Mouse (Mus musculus): ENCODE data around the gene Necab3. TPM values are rescaled to one million over a fixed set of nuclear protein-coding genes. Genes with fewer than 3 reads are reported as not detected.

The Necab3 gene
- total and polyA plus RNA-seq, 2 experiments from 2014 or later = 2.0 to 3.9 TPM

GRCm38 (mm10) chr2:154571976-154572375, 13.3 kb upstream of the Necab3 start:
- TF ChIP-seq CTCF (IDR thresholded peaks at IDR 0.05; ENCODE audit: low read depth) (no peak), EP300 (IDR thresholded peaks at IDR 0.05; ENCODE audit: low read depth) (no peak)

GRCm38 (mm10) chr2:154571266-154571665, 12.6 kb upstream of the Necab3 start:
- ATAC-seq (ENCODE audit: insufficient read depth, low read depth) = no peak
- H3K4me1 ChIP-seq (ENCODE audit: control insufficient read depth, insufficient read depth) = peaks cover 21% of the 10 kb centered on the region; the same call in 1 of the 2 replicates
- no peak for DNase-seq (ENCODE audit: low spot score)
- H3K27ac ChIP-seq (ENCODE audit: low read depth) = no peak overlapping the region
- H3K4me3 ChIP-seq (ENCODE audit: low read depth, low read length) = no peak overlapping the region
- H3K36me3 ChIP-seq (replicated peaks; ENCODE audit: control insufficient read depth, insufficient read depth, low read length) = no peaks in the 10 kb centered on the region
- TF ChIP-seq EP300 (IDR thresholded peaks at IDR 0.05; ENCODE audit: low read depth) = no peak
- no peak for TF ChIP-seq CTCF (IDR thresholded peaks at IDR 0.05; ENCODE audit: low read depth)
- H3K9me3 ChIP-seq (replicated peaks; ENCODE audit: control insufficient read depth, low read length) = no peaks in the 10 kb centered on the region
- H3K4me2 ChIP-seq (ENCODE audit: low read depth, low read length) = no peak overlapping the region
- H3K27me3 ChIP-seq (ENCODE audit: control insufficient read depth, insufficient read depth, low read length) = no peaks in the 10 kb centered on the region
- no peak overlapping the region for H3K9ac ChIP-seq (replicated peaks; ENCODE audit: low read depth, low read length)
- 89% methylated on average over 4 of the region's 4 CpGs for WGBS

More at GRCm38 (mm10) chr2:154571976-154572375, 13.3 kb upstream of the Necab3 start:
- H3K36me3 ChIP-seq (replicated peaks; ENCODE audit: control insufficient read depth, insufficient read depth, low read length) = no peaks in the 10 kb centered on the region
- H3K27ac ChIP-seq (ENCODE audit: low read depth) = no peak overlapping the region
- ATAC-seq (ENCODE audit: insufficient read depth, low read depth) (no peak), DNase-seq (ENCODE audit: low spot score) (no peak)
- no peak overlapping the region for H3K4me3 ChIP-seq (ENCODE audit: low read depth, low read length)
- no peak overlapping the region for H3K9ac ChIP-seq (replicated peaks; ENCODE audit: low read depth, low read length)
- H3K9me3 ChIP-seq (replicated peaks; ENCODE audit: control insufficient read depth, low read length) = no peaks in the 10 kb centered on the region
- H3K27me3 ChIP-seq (ENCODE audit: control insufficient read depth, insufficient read depth, low read length) = no peaks in the 10 kb centered on the region
- peaks cover 21% of the 10 kb centered on the region; the same call in 1 of the 2 replicates for H3K4me1 ChIP-seq (ENCODE audit: control insufficient read depth, insufficient read depth)
- 74% methylated on average over 8 of the region's 8 CpGs for WGBS
- H3K4me2 ChIP-seq (ENCODE audit: low read depth, low read length) = no peak overlapping the region

GRCm38 (mm10) chr2:154570666-154571065, 12.0 kb upstream of the Necab3 start:
- Histone ChIP-seq H3K27me3 (ENCODE audit: control insufficient read depth, insufficient read depth, low read length) (no peaks in the 10 kb centered on the region), H3K27ac (ENCODE audit: low read depth) (no peak overlapping the region), H3K9ac (replicated peaks; ENCODE audit: low read depth, low read length) (no peak overlapping the region), H3K4me1 (ENCODE audit: control insufficient read depth, insufficient read depth) (peaks cover 21% of the 10 kb centered on the region; the same call in 1 of the 2 replicates), H3K36me3 (replicated peaks; ENCODE audit: control insufficient read depth, insufficient read depth, low read length) (no peaks in the 10 kb centered on the region), H3K9me3 (replicated peaks; ENCODE audit: control insufficient read depth, low read length) (no peaks in the 10 kb centered on the region), H3K4me2 (ENCODE audit: low read depth, low read length) (peak overlapping the region; percentile 98; the same call in 1 of the 2 replicates), H3K4me3 (ENCODE audit: low read depth, low read length) (no peak overlapping the region)
- WGBS = 48% methylated on average over 4 of the region's 4 CpGs
- DNase-seq (ENCODE audit: low spot score) (no peak), ATAC-seq (ENCODE audit: insufficient read depth, low read depth) (no peak)
- TF ChIP-seq CTCF (IDR thresholded peaks at IDR 0.05; ENCODE audit: low read depth) (no peak), EP300 (IDR thresholded peaks at IDR 0.05; ENCODE audit: low read depth) (no peak)

- WGBS = 0% methylated on average over 24 of the region's 44 CpGs
- peak; percentile 98 for ATAC-seq (ENCODE audit: insufficient read depth, low read depth)
These were observed 11.2 kb upstream of the Necab3 start, which contains the start of gene E2f1 for GRCm38 (mm10) chr2:154569836-154570286. Gene E2f1 (minus strand): TSS chr2:154569892.

GRCm38 (mm10) chr2:154569071-154569748, 10.5 kb upstream of the Necab3 start:
- DNase-seq (ENCODE audit: low spot score) = no peak
- H3K9me3 ChIP-seq (replicated peaks; ENCODE audit: control insufficient read depth, low read length) = no peaks in the 10 kb centered on the region
- peak; percentile 61 for ATAC-seq (ENCODE audit: insufficient read depth, low read depth)
- TF ChIP-seq EP300 (IDR thresholded peaks at IDR 0.05; ENCODE audit: low read depth) (no peak), CTCF (IDR thresholded peaks at IDR 0.05; ENCODE audit: low read depth) (no peak)
- no peaks in the 10 kb centered on the region for H3K36me3 ChIP-seq (replicated peaks; ENCODE audit: control insufficient read depth, insufficient read depth, low read length)
- H3K4me1 ChIP-seq (ENCODE audit: control insufficient read depth, insufficient read depth) = peaks cover 21% of the 10 kb centered on the region; the same call in 1 of the 2 replicates
- peak overlapping the region; percentile 98 for H3K4me2 ChIP-seq (ENCODE audit: low read depth, low read length)
- peak overlapping the region; percentile 66 for H3K9ac ChIP-seq (replicated peaks; ENCODE audit: low read depth, low read length)
- H3K4me3 ChIP-seq (ENCODE audit: low read depth, low read length) = peak overlapping the region; percentile 82
- H3K27ac ChIP-seq (ENCODE audit: low read depth) = peak overlapping the region; percentile 82
- H3K27me3 ChIP-seq (ENCODE audit: control insufficient read depth, insufficient read depth, low read length) = no peaks in the 10 kb centered on the region
- WGBS = under 1% methylated on average over 44 of the region's 70 CpGs

More at GRCm38 (mm10) chr2:154569836-154570286, 11.2 kb upstream of the Necab3 start, which contains the start of gene E2f1:
- Histone ChIP-seq H3K9ac (replicated peaks; ENCODE audit: low read depth, low read length) (peak within 1 kb of the TSS; percentile 66), H3K4me3 (ENCODE audit: low read depth, low read length) (peak within 1 kb of the TSS; percentile 82), H3K9me3 (replicated peaks; ENCODE audit: control insufficient read depth, low read length) (no peaks in the 10 kb centered on the region), H3K27me3 (ENCODE audit: control insufficient read depth, insufficient read depth, low read length) (no peaks in the 10 kb centered on the region), H3K27ac (ENCODE audit: low read depth) (peak within 1 kb of the TSS; percentile 82), H3K4me2 (ENCODE audit: low read depth, low read length) (peak within 1 kb of the TSS; percentile 98), H3K36me3 (replicated peaks; ENCODE audit: control insufficient read depth, insufficient read depth, low read length) (no peaks in the 10 kb centered on the region), H3K4me1 (ENCODE audit: control insufficient read depth, insufficient read depth) (peaks cover 21% of the 10 kb centered on the region; the same call in 1 of the 2 replicates)
- DNase-seq (ENCODE audit: low spot score) = peak; percentile 95
- TF ChIP-seq CTCF (IDR thresholded peaks at IDR 0.05; ENCODE audit: low read depth) (no peak; the same call in 1 of the 2 replicates), EP300 (IDR thresholded peaks at IDR 0.05; ENCODE audit: low read depth) (no peak)
